Mouse (Mus musculus) heart, postnatal 0 days (tissue): ENCODE measurements around the gene Spry2. TPM values are rescaled to one million over a fixed set of nuclear protein-coding genes. Genes with fewer than 3 reads are reported as not detected.

ENCODE experiments used
- ATAC-seq: fragments of 200-750 bp; cut with Nextera tagmentation; 2 replicates; pipeline ENCODE4 v1.8.0; 2017; ENCODE audit warnings: low read depth, moderate number of reproducible peaks, moderate library complexity; ENCODE audit not compliant: insufficient read depth
- DNase-seq: peaks from one replicate; pipeline ENCODE4 v3.0.0-alpha.2; 2016; ENCODE audit warnings: low spot score
- H3K27ac ChIP-seq: fragments of 300-500 bp; sonication (generic); 2 replicates; pipeline ENCODE4 v1.5.1; 2014; ENCODE audit warnings: low read depth, mild to moderate bottlenecking
- H3K27me3 ChIP-seq: fragments of 300-500 bp; sonication (generic); 2 replicates; pipeline ENCODE4 v1.6.1; 2014; ENCODE audit warnings: low read length, mixed read lengths; ENCODE audit not compliant: control insufficient read depth, insufficient read depth
- H3K36me3 ChIP-seq: fragments of 300-500 bp; sonication (generic); replicated peaks from 2 replicates; pipeline ENCODE4 v1.6.1; 2014; ENCODE audit warnings: low read length, mixed read lengths; ENCODE audit not compliant: control insufficient read depth, insufficient read depth
- H3K4me1 ChIP-seq: fragments of 300-500 bp; sonication (generic); 2 replicates; pipeline ENCODE4 v1.6.1; 2014; ENCODE audit warnings: antibody characterized with exemption; ENCODE audit not compliant: control insufficient read depth, insufficient read depth
- H3K4me2 ChIP-seq: fragments of 300-500 bp; sonication (generic); 2 replicates; pipeline ENCODE4 v1.6.1; 2014; ENCODE audit warnings: low read depth, mild to moderate bottlenecking, low read length, moderate library complexity
- H3K4me3 ChIP-seq: fragments of 300-500 bp; sonication (generic); 2 replicates; pipeline ENCODE4 v1.5.1; 2014; ENCODE audit warnings: low read depth, low read length
- H3K9ac ChIP-seq: fragments of 300-500 bp; sonication (generic); replicated peaks from 2 replicates; pipeline ENCODE4 v1.6.1; 2014; ENCODE audit warnings: low read depth, low read length, mixed read lengths
- H3K9me3 ChIP-seq: fragments of 300-500 bp; sonication (generic); replicated peaks from 2 replicates; pipeline ENCODE4 v1.6.1; 2016; ENCODE audit warnings: low read length; ENCODE audit not compliant: control insufficient read depth
- CTCF ChIP-seq: IDR thresholded peaks from 2 replicates; pipeline ENCODE4 v1.5.1; 2016; ENCODE audit warnings: antibody characterized with exemption, control low read depth, low read depth
- EP300 ChIP-seq: IDR thresholded peaks from 2 replicates; pipeline ENCODE4 v1.6.1; 2016; ENCODE audit warnings: antibody characterized with exemption, low read depth
- WGBS: fragments of 180-500 bp; shearing (Covaris S2); extraction: QIAGEN DNeasy Blood & Tissue Kit; methylation state at CpG from one replicate; pipeline ENCODE4 v1.1.7; 2014; 5-methylcytosine and 5-hydroxymethylcytosine counted together
- polyA plus RNA-seq: library from polyadenylated mRNA; unstranded; fragments of >200 nt; fragmentation: Nextera tagmentation; extraction: Ambion mirVana; gene quantifications from 2 replicates; pipeline ENCODE4 v1.2.1, GENCODE M21; 2015
- total RNA-seq: library from RNA; depleted of rRNA; stranded (reverse); fragments of >200 nt; gene quantifications from 2 replicates; pipeline ENCODE4 v1.2.3, GENCODE M21; 2014; ENCODE audit warnings: low replicate concordance; rRNA removed

Gene Spry2
- total and polyA plus RNA-seq, 2 experiments from 2014 or later: 30.3 to 73.9 TPM

DNA sequence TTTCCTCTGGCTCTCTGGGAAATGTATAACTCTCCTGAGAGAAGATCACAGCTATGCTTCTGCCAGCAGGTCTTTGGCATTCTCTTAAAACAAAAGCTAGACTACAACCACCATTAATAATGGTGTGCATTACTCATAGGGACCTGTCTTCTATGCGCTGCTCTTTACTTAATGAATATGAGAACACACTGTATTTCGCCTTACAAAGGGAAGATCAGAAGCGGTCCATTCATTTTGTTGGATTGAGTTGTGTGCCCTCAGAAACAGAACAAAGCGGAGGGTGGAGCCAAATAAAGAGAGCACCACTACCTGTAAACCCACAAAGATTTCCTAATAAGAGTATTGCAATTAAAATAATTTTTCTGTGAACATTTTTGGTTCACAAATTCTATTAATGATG lies 36.3 kb downstream of the Spry2 start:
- Histone ChIP-seq H3K9ac (no peak overlapping the region), H3K4me3 (no peak overlapping the region), H3K27me3 (no peaks in the 10 kb centered on the region), H3K4me2 (no peak overlapping the region), H3K36me3 (no peaks in the 10 kb centered on the region), H3K9me3 (no peaks in the 10 kb centered on the region), H3K4me1 (no peaks in the 10 kb centered on the region), H3K27ac (no peak overlapping the region)
- ATAC-seq (no peak), DNase-seq (no peak)
- TF ChIP-seq CTCF: no peak
- TF ChIP-seq EP300: no peak
- WGBS: 90% methylated on average over 4 of the region's 4 CpGs

DNA sequence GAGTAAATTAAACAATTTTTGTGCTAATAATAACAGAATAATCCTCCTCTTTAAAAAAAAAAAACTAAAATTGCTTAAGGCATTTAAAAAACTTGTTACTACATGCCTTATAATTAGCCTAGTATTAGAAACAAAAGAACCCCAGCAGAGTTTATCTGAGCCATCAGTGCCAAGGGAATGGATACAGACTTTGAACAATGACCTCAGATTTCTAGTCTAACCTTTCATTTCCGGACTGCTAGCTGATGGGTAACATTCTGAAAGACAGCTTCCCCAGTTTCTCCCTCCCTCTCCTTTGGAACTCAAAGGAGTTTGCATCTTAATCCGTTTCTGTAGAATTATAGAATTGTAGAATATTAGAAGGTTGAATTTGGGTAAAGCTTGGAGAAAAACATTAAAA lies 36.7 kb downstream of the Spry2 start:
- WGBS: 50% methylated on average over 2 of the region's 2 CpGs
- Histone ChIP-seq H3K4me1 (no peaks in the 10 kb centered on the region), H3K9ac (no peak overlapping the region), H3K36me3 (no peaks in the 10 kb centered on the region), H3K4me2 (no peak overlapping the region), H3K4me3 (no peak overlapping the region), H3K27me3 (no peaks in the 10 kb centered on the region), H3K9me3 (no peaks in the 10 kb centered on the region), H3K27ac (no peak overlapping the region)
- ATAC-seq (no peak), DNase-seq (no peak)
- TF ChIP-seq CTCF (no peak), EP300 (no peak)

DNA sequence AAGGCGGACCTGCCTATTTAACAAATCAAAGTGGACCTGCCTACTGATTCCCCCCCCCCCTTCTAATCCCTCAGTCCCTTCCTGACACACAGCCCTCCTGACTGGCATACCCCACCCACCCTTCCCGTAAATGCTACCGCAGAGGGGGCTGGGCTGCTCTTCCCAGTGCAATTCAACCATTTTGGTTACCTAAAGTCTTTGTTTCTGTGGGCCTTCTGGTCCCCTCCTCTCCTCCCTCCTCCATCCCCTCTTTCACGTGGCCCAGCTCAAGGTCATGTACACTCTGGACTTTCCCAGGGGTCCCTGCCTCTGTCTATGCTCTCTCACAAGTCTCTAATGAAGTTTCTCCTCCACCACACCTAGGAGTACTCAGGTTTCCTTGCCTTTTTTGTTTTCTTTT lies 37.3 kb downstream of the Spry2 start:
- H3K27me3 ChIP-seq: no peaks in the 10 kb centered on the region
- no peak overlapping the region for H3K9ac ChIP-seq
- no peaks in the 10 kb centered on the region for H3K4me1 ChIP-seq
- WGBS: 43% methylated on average over 4 of the region's 4 CpGs
- ATAC-seq (no peak), DNase-seq (no peak)
- H3K9me3 ChIP-seq: no peaks in the 10 kb centered on the region
- no peak overlapping the region for H3K4me3 ChIP-seq
- no peaks in the 10 kb centered on the region for H3K36me3 ChIP-seq
- no peak overlapping the region for H3K4me2 ChIP-seq
- H3K27ac ChIP-seq: no peak overlapping the region
- TF ChIP-seq EP300 (no peak), CTCF (no peak)

DNA sequence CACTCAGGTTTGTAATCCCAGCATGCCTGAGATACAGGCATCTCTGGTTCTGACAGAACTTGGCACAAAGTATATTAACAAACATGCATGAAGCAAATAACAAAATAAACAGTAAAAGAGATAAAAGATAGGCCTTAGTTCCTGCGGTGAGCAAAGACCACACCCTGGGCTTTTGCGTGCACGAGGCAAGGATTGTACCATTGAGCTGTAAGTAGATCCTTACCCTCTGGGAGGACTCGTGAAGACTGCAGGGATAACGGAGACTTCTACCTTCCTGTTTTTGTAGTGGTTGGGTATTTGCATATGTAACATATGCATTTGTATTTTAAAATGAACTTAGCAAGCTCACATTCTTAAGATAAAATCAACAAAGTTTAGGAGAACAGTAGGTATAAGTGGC lies 37.7 kb downstream of the Spry2 start:
- no peak overlapping the region for H3K4me2 ChIP-seq

DNA sequence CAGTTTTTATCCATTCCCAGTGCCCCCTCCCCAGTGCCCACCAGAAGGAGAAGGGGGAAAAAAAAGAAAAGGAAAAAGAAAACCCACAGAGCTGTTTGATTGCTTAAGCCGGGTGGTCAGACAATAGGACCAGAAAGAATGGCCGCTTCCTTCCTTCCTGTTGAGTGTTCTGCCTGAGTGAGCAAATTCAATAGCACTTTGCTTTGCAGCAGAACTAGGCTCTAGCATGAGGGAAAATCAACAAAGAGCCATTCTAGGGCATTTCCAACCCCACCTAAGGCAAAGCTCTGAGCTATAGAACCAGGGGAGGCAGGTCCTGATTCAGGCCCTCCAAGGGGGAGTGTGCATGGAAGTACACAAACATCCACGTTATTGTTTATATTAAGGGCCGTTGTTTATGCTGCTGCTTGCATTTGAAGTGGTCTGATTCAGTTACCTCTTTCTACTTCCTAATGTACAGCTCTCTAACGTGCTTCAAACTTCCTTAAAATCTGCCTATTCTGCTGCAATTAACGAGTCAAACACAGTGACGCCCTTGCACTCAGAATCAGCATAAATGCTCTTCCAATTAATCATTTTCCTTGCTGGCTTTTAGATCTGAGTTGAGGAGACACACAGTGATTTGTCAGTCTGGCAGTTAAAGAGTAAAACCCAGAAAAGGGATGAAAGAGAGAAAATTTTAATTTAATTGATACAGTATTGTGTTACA lies 45.1 kb downstream of the Spry2 start:
- no peaks in the 10 kb centered on the region for H3K36me3 ChIP-seq
- no peaks in the 10 kb centered on the region for H3K9me3 ChIP-seq
- H3K4me3 ChIP-seq: no peak overlapping the region
- no peak overlapping the region for H3K27ac ChIP-seq
- H3K9ac ChIP-seq: no peak overlapping the region
- no peak overlapping the region for H3K4me2 ChIP-seq
- DNase-seq (no peak), ATAC-seq (no peak)
- TF ChIP-seq EP300: no peak
- TF ChIP-seq CTCF: no peak
- 59% methylated on average over 7 of the region's 7 CpGs for WGBS
- no peaks in the 10 kb centered on the region for H3K27me3 ChIP-seq
- H3K4me1 ChIP-seq: no peaks in the 10 kb centered on the region

More for the DNA sequence above, 37.7 kb downstream of the Spry2 start:
- no peak overlapping the region for H3K27ac ChIP-seq
- H3K27me3 ChIP-seq: no peaks in the 10 kb centered on the region
- no peak overlapping the region for H3K9ac ChIP-seq
- DNase-seq: no peak
- no peak overlapping the region for H3K4me3 ChIP-seq
- no peaks in the 10 kb centered on the region for H3K4me1 ChIP-seq
- no peak for TF ChIP-seq CTCF
- H3K36me3 ChIP-seq: no peaks in the 10 kb centered on the region
- ATAC-seq: no peak
- H3K9me3 ChIP-seq: no peaks in the 10 kb centered on the region
- 58% methylated on average over 5 of the region's 5 CpGs for WGBS

Other genes with a start within 250 kb of the Spry2 start
- not detected in 2 replicates for gene Trim52, start 209.4 kb upstream of the Spry2 start, total RNA-seq
- not detected in 2 replicates for gene Trim52, start 209.4 kb upstream of the Spry2 start, polyA plus RNA-seq